Mouse (Mus musculus): ENCODE measurements at regions not wholly inside any gene's neighbourhood (a gene's known extent, or its start where the extent isn't known, plus 50 kb on each side); places are given as distances from the start of the nearest gene placed in this dataset.
"Not testable (repeated sequence)": the region's sequence is repeated elsewhere in the genome, so short reads cannot be mapped to it uniquely, and the experiment has no call there.

- DNase-seq (ENCODE audit: low read depth, low spot score) = no peak
Observed at GRCm38 (mm10) chr12:15122586-15123212, 694.0 kb downstream of the Trib2 start.

- no peak for DNase-seq (ENCODE audit: low read depth, low spot score)
Observed at GRCm38 (mm10) chr12:15115556-15115955, 701.2 kb downstream of the Trib2 start.

- no peak for DNase-seq (ENCODE audit: low read depth, low spot score)
Observed at GRCm38 (mm10) chr12:15114793-15115192, 701.9 kb downstream of the Trib2 start.

GRCm38 (mm10) chr12:15111049-15111448 is 705.7 kb downstream of the Trib2 start:
- DNase-seq (ENCODE audit: low read depth, low spot score) = no peak

DNA sequence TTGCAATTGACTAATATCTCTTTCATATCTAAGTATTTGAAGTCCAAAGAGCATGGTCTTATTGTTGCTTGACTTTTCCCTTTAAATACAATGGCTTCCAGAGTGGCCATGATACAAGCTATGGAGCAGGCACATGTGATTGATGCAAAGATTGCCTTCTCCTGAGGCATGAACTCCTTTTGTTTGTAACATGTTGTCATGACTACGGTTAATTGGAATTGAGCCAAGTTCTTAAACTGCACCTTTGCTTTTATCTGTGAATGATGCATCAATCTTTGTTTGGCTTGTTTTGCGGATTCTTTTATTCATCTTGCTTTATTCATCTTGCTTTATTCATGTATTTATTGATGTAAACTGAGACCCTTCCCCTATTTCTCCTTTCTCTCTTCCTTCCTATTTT is 711.8 kb downstream of the Trib2 start:
- no peak for DNase-seq (ENCODE audit: low read depth, low spot score)

- DNase-seq (ENCODE audit: low read depth, low spot score) = no peak
Observed at GRCm38 (mm10) chr12:15078615-15079014, 738.1 kb downstream of the Trib2 start.

DNA sequence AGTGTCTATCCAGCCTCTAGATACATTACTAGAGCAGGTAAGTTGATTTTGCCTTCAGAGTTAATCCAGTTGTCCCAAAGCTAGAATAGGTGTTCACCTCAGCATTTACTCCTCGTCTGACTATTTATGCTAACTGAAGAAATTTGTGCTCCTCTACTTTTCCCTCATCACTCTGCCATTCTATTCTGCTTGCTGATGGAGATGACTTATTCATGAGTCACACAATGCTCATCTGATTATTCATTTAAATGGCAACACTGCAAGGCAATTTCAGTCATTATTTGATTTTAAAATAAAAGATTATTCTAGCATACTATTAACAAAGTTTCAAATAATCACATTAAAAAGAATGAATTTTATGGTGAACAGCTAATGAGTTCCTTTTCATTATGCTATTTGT is 752.4 kb downstream of the Trib2 start:
- DNase-seq (ENCODE audit: low read depth, low spot score) = no peak

- DNase-seq (ENCODE audit: low read depth, low spot score) = no peak
Observed at GRCm38 (mm10) chr12:15051387-15051786, 765.3 kb downstream of the Trib2 start.

- no peak for DNase-seq (ENCODE audit: low read depth, low spot score)
Observed at GRCm38 (mm10) chr12:15043264-15043663, 773.5 kb downstream of the Trib2 start.

DNA sequence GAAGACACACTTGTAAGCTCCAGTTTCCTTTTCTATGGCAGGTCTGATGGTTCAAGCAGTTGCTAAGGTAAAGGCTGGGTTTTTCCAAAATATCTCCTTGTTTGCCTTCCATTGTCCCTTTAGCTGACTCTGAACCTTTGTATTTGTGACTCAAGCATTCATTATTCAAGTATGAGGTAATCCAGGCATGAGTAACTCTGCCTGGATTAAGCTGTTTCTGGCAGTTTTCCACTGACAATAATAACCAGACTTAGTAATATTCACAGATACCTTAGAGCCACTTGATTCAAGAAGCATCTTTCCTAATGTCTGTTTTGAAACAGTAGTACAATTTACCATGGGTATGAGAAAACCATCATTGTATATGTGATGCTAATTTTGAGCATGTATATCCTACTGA is 805.6 kb downstream of the Trib2 start:
- no peak for DNase-seq (ENCODE audit: low read depth, low spot score)

- not testable (repeated sequence) for DNase-seq (ENCODE audit: low read depth, low spot score)
Observed at GRCm38 (mm10) chr12:15002401-15002800, 814.3 kb downstream of the Trib2 start.

All from retina, adult 2 months (tissue).